Mouse (Mus musculus): ENCODE measurements at regions not wholly inside any gene's neighbourhood (a gene's known extent, or its start where the extent isn't known, plus 50 kb on each side); places are given as distances from the start of the nearest gene placed in this dataset.
"Not testable (repeated sequence)": the region's sequence is repeated elsewhere in the genome, so short reads cannot be mapped to it uniquely, and the experiment has no call there.

- DNase-seq (ENCODE audit: low spot score in 2 of 2) = not testable (repeated sequence)
Observed at GRCm38 (mm10) chr8:71081291-71081690, 175.6 kb downstream of the Map1s start.

- DNase-seq (ENCODE audit: low spot score in 2 of 2) = peak in 1 of 2 experiments; percentile 77
Observed at GRCm38 (mm10) chr8:71127131-71127530, 145.4 kb upstream of the Myo9b start.

- no peak for DNase-seq (ENCODE audit: low spot score in 2 of 2)
Observed at GRCm38 (mm10) chr8:71130411-71131261, 141.9 kb upstream of the Myo9b start.

- no peak for DNase-seq (ENCODE audit: low spot score in 2 of 2)
Observed at GRCm38 (mm10) chr8:71131327-71132089, 141.0 kb upstream of the Myo9b start.

GRCm38 (mm10) chr8:71132898-71133297, 139.6 kb upstream of the Myo9b start:
- not testable (repeated sequence) for DNase-seq (ENCODE audit: low spot score in 2 of 2)

- DNase-seq (ENCODE audit: low spot score in 2 of 2) = not testable (repeated sequence)
Observed at GRCm38 (mm10) chr8:71137131-71137530, 135.4 kb upstream of the Myo9b start.

- not testable (repeated sequence) for DNase-seq (ENCODE audit: low spot score in 2 of 2)
Observed at GRCm38 (mm10) chr8:71142373-71142973, 130.0 kb upstream of the Myo9b start.

GRCm38 (mm10) chr8:71171478-71172210, 100.9 kb upstream of the Myo9b start:
- not testable (repeated sequence) for DNase-seq (ENCODE audit: low spot score in 2 of 2)

- not testable (repeated sequence) for DNase-seq (ENCODE audit: low spot score in 2 of 2)
Observed at GRCm38 (mm10) chr8:71192939-71193338, 79.6 kb upstream of the Myo9b start.

- not testable (repeated sequence) for DNase-seq (ENCODE audit: low spot score in 2 of 2)
Observed at GRCm38 (mm10) chr8:71195006-71195722, 77.3 kb upstream of the Myo9b start.
